ENCODE assay signal across 25 mouse cellular contexts in the genomic region with DNA sequence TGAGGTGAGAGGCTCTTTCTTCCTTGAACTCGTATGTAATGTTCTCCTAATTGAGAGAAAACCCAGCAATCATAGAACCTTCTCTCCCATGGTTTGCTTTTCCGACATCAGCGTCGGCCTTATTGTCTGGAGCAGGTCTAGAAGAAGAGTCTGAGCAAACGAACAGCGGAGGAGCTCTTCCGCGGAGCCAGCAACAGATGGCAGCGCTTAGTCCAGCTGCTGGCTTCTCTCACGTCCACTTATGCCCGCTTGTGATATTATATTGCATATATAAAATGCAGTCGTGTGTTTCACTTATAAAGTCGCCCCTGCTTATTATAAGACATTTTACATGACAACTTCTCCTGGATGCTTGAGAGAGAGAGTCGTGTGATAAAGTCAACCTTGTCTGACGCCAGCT.
A peak's percentile ranks its signal among the peaks of the same experiment; 100 is the strongest.
DNase-seq lines count a peak whose midpoint lies in the region; ATAC-seq and TF ChIP-seq lines count a peak whose summit lies in the region.
"Had no signal": no experiment of that assay in that cellular context is flagged by ENCODE, and none has a peak within 500 bp of the region (broad histone marks: within the 10 kb centered on the region; RNA-seq: fewer than 3 reads in every experiment).

No protein-coding gene starts in this region.

- H3K27me3 ChIP-seq in embryonic facial prominence, embryonic 14.5 days (replicated peaks; ENCODE audit: control insufficient read depth, insufficient read depth, low read length) = no peaks in the 10 kb centered on the region
- H3K27me3 ChIP-seq in embryonic facial prominence, embryonic 10.5 days (replicated peaks; ENCODE audit: low read depth, poor library complexity, severe bottlenecking) = no peaks in the 10 kb centered on the region
- H3K27me3 ChIP-seq in lung, embryonic 14.5 days (ENCODE audit: insufficient read depth, low read length) = no peaks in the 10 kb centered on the region
- no peaks in the 10 kb centered on the region for H3K27me3 ChIP-seq in lung, postnatal 0 days (replicated peaks; ENCODE audit: insufficient read depth, low read length)
- H3K27me3 ChIP-seq in limb, embryonic 12.5 days = no peaks in the 10 kb centered on the region
- H3K27me3 ChIP-seq: embryonic facial prominence, embryonic 12.5 days; forebrain, embryonic 12.5 days; forebrain, embryonic 15.5 days; heart, embryonic 13.5 days; hindbrain, embryonic 12.5 days; hindbrain, embryonic 15.5 days had no signal

- H3K36me3 ChIP-seq in embryonic facial prominence, embryonic 14.5 days (ENCODE audit: control insufficient read depth, insufficient read depth, low read length) = peaks cover 4% of the 10 kb centered on the region; the same call in 1 of the 2 replicates
- H3K36me3 ChIP-seq in embryonic facial prominence, embryonic 10.5 days (replicated peaks) = no peaks in the 10 kb centered on the region
- no peaks in the 10 kb centered on the region for H3K36me3 ChIP-seq in lung, embryonic 14.5 days (ENCODE audit: insufficient read depth)
- no peaks in the 10 kb centered on the region for H3K36me3 ChIP-seq in lung, postnatal 0 days (ENCODE audit: insufficient read depth, low read length)
- H3K36me3 ChIP-seq in limb, embryonic 12.5 days = no peaks in the 10 kb centered on the region
- H3K36me3 ChIP-seq: embryonic facial prominence, embryonic 12.5 days; forebrain, embryonic 12.5 days; forebrain, embryonic 15.5 days; heart, embryonic 10.5 days; heart, embryonic 13.5 days; hindbrain, embryonic 12.5 days; hindbrain, embryonic 15.5 days had no signal

- no peaks in the 10 kb centered on the region for H3K9me3 ChIP-seq in embryonic facial prominence, embryonic 14.5 days (ENCODE audit: control insufficient read depth, low read length)
- no peaks in the 10 kb centered on the region for H3K9me3 ChIP-seq in embryonic facial prominence, embryonic 10.5 days
- no peaks in the 10 kb centered on the region for H3K9me3 ChIP-seq in lung, embryonic 14.5 days (ENCODE audit: low read depth, low read length)
- no peaks in the 10 kb centered on the region for H3K9me3 ChIP-seq in lung, postnatal 0 days (ENCODE audit: low read length)
- H3K9me3 ChIP-seq in limb, embryonic 12.5 days = no peaks in the 10 kb centered on the region; the same call in 1 of the 2 replicates
- H3K9me3 ChIP-seq: embryonic facial prominence, embryonic 12.5 days; forebrain, embryonic 12.5 days; forebrain, embryonic 15.5 days; heart, embryonic 10.5 days; heart, embryonic 13.5 days; hindbrain, embryonic 12.5 days; hindbrain, embryonic 15.5 days had no signal

- H3K9ac ChIP-seq in embryonic facial prominence, embryonic 14.5 days (ENCODE audit: low read depth, low read length) = no peak overlapping the region
- H3K9ac ChIP-seq in lung, embryonic 14.5 days = no peak overlapping the region
- no peak overlapping the region for H3K9ac ChIP-seq in lung, postnatal 0 days (replicated peaks; ENCODE audit: low read depth)
- no peak overlapping the region for H3K9ac ChIP-seq in limb, embryonic 12.5 days (replicated peaks)
- H3K9ac ChIP-seq: embryonic facial prominence, embryonic 12.5 days; forebrain, embryonic 12.5 days; forebrain, embryonic 15.5 days; heart, embryonic 13.5 days; hindbrain, embryonic 12.5 days; hindbrain, embryonic 15.5 days had no signal

- peak; percentile 48 for DNase-seq in embryonic facial prominence, embryonic 14.5 days (ENCODE audit: low spot score)
- no peak for DNase-seq in embryonic facial prominence, embryonic 10.5 days (ENCODE audit: low spot score)
- DNase-seq in lung, embryonic 14.5 days = peak; percentile 59
- DNase-seq in lung, postnatal 0 days (ENCODE audit: low spot score) = no peak
- DNase-seq in brain, embryonic 14.5 days (ENCODE audit: low read depth) = peak; percentile 8
- no peak for DNase-seq in frontal cortex, postnatal 10 days (ENCODE audit: low spot score in 2 of 2)
- DNase-seq in heart, postnatal 36 days = no peak
- DNase-seq: adrenal gland, adult 8-10 months; adrenal gland, postnatal 25 days; cerebellum, adult 18-20 months; cerebellum, adult 9-10 months; cerebellum, postnatal 14 days; gastrocnemius, postnatal 36 days; heart, adult 2 months; heart, postnatal 14 days had no signal

- H3K27ac ChIP-seq in embryonic facial prominence, embryonic 14.5 days (replicated peaks; ENCODE audit: low read depth, low read length) = no peak overlapping the region
- H3K27ac ChIP-seq in embryonic facial prominence, embryonic 10.5 days (replicated peaks) = no peak overlapping the region
- H3K27ac ChIP-seq in lung, embryonic 14.5 days (ENCODE audit: low read depth) = peak overlapping the region; percentile 60; the same call in 1 of the 2 replicates
- no peak overlapping the region; the same call in 1 of the 2 replicates for H3K27ac ChIP-seq in lung, postnatal 0 days (ENCODE audit: low read length)
- H3K27ac ChIP-seq in limb, embryonic 12.5 days = peak overlapping the region; percentile 47; the same call in 1 of the 2 replicates
- H3K27ac ChIP-seq: embryonic facial prominence, embryonic 12.5 days; forebrain, embryonic 12.5 days; forebrain, embryonic 15.5 days; heart, adult 2 months; heart, embryonic 10.5 days; heart, embryonic 13.5 days; hindbrain, embryonic 12.5 days; hindbrain, embryonic 15.5 days had no signal

- no peak for TF ChIP-seq EP300 in lung, postnatal 0 days (IDR thresholded peaks at IDR 0.05)

- no peak for TF ChIP-seq CTCF in lung, embryonic 14.5 days (IDR thresholded peaks at IDR 0.05; ENCODE audit: low read depth)
- no peak for TF ChIP-seq CTCF in lung, postnatal 0 days (IDR thresholded peaks at IDR 0.05)
- TF ChIP-seq CTCF in brain, embryonic 14.5 days (IDR thresholded peaks at IDR 0.05; ENCODE audit: borderline replicate concordance, extremely low read depth, insufficient read depth, insufficient read length) = no peak

- intact Hi-C loops in heart, postnatal 36 days (cut with DNase I) = no loop called here

- H3K4me2 ChIP-seq in embryonic facial prominence, embryonic 14.5 days (ENCODE audit: low read depth, low read length) = no peak overlapping the region
- no peak overlapping the region for H3K4me2 ChIP-seq in lung, embryonic 14.5 days
- no peak overlapping the region for H3K4me2 ChIP-seq in lung, postnatal 0 days (replicated peaks; ENCODE audit: low read depth, low read length)
- H3K4me2 ChIP-seq in limb, embryonic 12.5 days = no peak overlapping the region
- H3K4me2 ChIP-seq: embryonic facial prominence, embryonic 12.5 days; forebrain, embryonic 12.5 days; forebrain, embryonic 15.5 days; heart, embryonic 13.5 days; hindbrain, embryonic 12.5 days; hindbrain, embryonic 15.5 days had no signal

- WGBS in embryonic facial prominence, embryonic 14.5 days = 61% methylated on average over 15 of the region's 15 CpGs
- WGBS in embryonic facial prominence, embryonic 10.5 days = 82% methylated on average over 15 of the region's 15 CpGs
- WGBS in lung, embryonic 14.5 days = 65% methylated on average over 15 of the region's 15 CpGs
- WGBS in lung, postnatal 0 days = 71% methylated on average over 15 of the region's 15 CpGs
- WGBS in limb, embryonic 12.5 days = 63% methylated on average over 15 of the region's 15 CpGs

- peaks cover 14% of the 10 kb centered on the region; the same call in 1 of the 2 replicates for H3K4me1 ChIP-seq in embryonic facial prominence, embryonic 14.5 days (ENCODE audit: control insufficient read depth, insufficient read depth, low read length)
- peaks cover 38% of the 10 kb centered on the region for H3K4me1 ChIP-seq in embryonic facial prominence, embryonic 10.5 days
- H3K4me1 ChIP-seq in lung, embryonic 14.5 days (ENCODE audit: insufficient read depth) = no peaks in the 10 kb centered on the region; the same call in 1 of the 2 replicates
- H3K4me1 ChIP-seq in lung, postnatal 0 days (ENCODE audit: insufficient read depth, low read depth, low read length) = no peaks in the 10 kb centered on the region
- H3K4me1 ChIP-seq in limb, embryonic 12.5 days (replicated peaks) = peaks cover 56% of the 10 kb centered on the region
- H3K4me1 ChIP-seq: forebrain, embryonic 12.5 days; forebrain, embryonic 15.5 days; heart, embryonic 13.5 days; hindbrain, embryonic 12.5 days had no signal

- ATAC-seq in embryonic facial prominence, embryonic 14.5 days (ENCODE audit: low read depth) = no peak
- ATAC-seq in lung, embryonic 14.5 days (ENCODE audit: insufficient read depth) = no peak
- ATAC-seq in lung, postnatal 0 days = no peak
- no peak for ATAC-seq in limb, embryonic 12.5 days (ENCODE audit: insufficient number of reproducible peaks, insufficient read depth, low FRiP score, low TSS enrichment, low read depth)
- ATAC-seq: activated CD4-positive, CD25-positive, alpha-beta regulatory T cell, adult 4 months; forebrain, embryonic 15.5 days had no signal

- H3K4me3 ChIP-seq in embryonic facial prominence, embryonic 14.5 days (ENCODE audit: low read depth, low read length) = no peak overlapping the region
- H3K4me3 ChIP-seq in embryonic facial prominence, embryonic 10.5 days = no peak overlapping the region
- no peak overlapping the region for H3K4me3 ChIP-seq in lung, embryonic 14.5 days (ENCODE audit: low read depth, low read length)
- H3K4me3 ChIP-seq in lung, postnatal 0 days (ENCODE audit: low read depth, low read length) = no peak overlapping the region
- H3K4me3 ChIP-seq in limb, embryonic 12.5 days (replicated peaks) = no peak overlapping the region
- H3K4me3 ChIP-seq: embryonic facial prominence, embryonic 12.5 days; erythroblast, embryonic 14.5 days; forebrain, embryonic 12.5 days; forebrain, embryonic 15.5 days; heart, adult 2 months; heart, embryonic 10.5 days; heart, embryonic 13.5 days; hindbrain, embryonic 12.5 days; hindbrain, embryonic 15.5 days had no signal

- TF ChIP-seq POLR2A in brain, embryonic 14.5 days (IDR thresholded peaks at IDR 0.05; ENCODE audit: borderline replicate concordance, extremely low read depth, insufficient read depth, insufficient read length, poor library complexity, severe bottlenecking) = no peak

Comparison
In these comparisons a context has a peak if more than half of its experiments do, and no peak if none do; other contexts are left out.
1. DNase-seq: peak in embryonic facial prominence, embryonic 14.5 days (single experiment), lung, embryonic 14.5 days (single experiment) and brain, embryonic 14.5 days (single experiment); none in embryonic facial prominence, embryonic 10.5 days (single experiment), lung, postnatal 0 days (single experiment), frontal cortex, postnatal 10 days (0 of 2) and heart, postnatal 36 days (0 of 2).
2. H3K27ac ChIP-seq: peak in lung, embryonic 14.5 days (single experiment) and limb, embryonic 12.5 days (single experiment); none in embryonic facial prominence, embryonic 14.5 days (single experiment), embryonic facial prominence, embryonic 10.5 days (single experiment) and lung, postnatal 0 days (single experiment).